Mouse (Mus musculus) liver, adult 10 weeks (tissue): Measurements from ENCODE around the gene Mtg1. TPM values are rescaled to one million over a fixed set of nuclear protein-coding genes. Genes with fewer than 3 reads are reported as not detected.

Source experiments
- polyA plus RNA-seq: library from polyadenylated mRNA; stranded (reverse); fragments of 350-450 nt; fragmentation: Illumina TruSeq; extraction: RNeasy Lipid Tissue Mini Kit (QIAGEN cat#74804); gene quantifications from one replicate; pipeline ENCODE4 v1.2.3, GENCODE M21; 2014; ENCODE audit warnings: low read depth, low replicate concordance

Gene Mtg1
- polyA plus RNA-seq: 6.2 TPM

GRCm38 (mm10) chr7:140137135-140138020 lies at the start of gene Mtg1:
TSS of gene Mtg1 (plus strand) at chr7:140137564.

GRCm38 (mm10) chr7:140092924-140093528 lies 44.3 kb upstream of the Mtg1 start, which contains the start of gene Prap1:
TSS of gene Prap1 (plus strand) at chr7:140093395.

GRCm38 (mm10) chr7:140101993-140102860 lies 35.1 kb upstream of the Mtg1 start, which contains the start of gene Fuom:
TSS of gene Fuom (minus strand) at chr7:140102441.

GRCm38 (mm10) chr7:140115583-140116328 lies 21.6 kb upstream of the Mtg1 start, which contains the start of gene Paox:
TSS of gene Paox (plus strand) at chr7:140115799.

GRCm38 (mm10) chr7:140116329-140117054 lies 20.9 kb upstream of the Mtg1 start, which contains the start of gene Echs1:
TSS of gene Echs1 (minus strand) at chr7:140116476.

GRCm38 (mm10) chr7:140154218-140154927 lies 17.0 kb downstream of the Mtg1 start, which contains the start of gene Sprn:
TSS of gene Sprn (minus strand) at chr7:140154877.

GRCm38 (mm10) chr7:140164664-140165063 lies 27.3 kb downstream of the Mtg1 start, which contains the start of gene Olfr522:
TSS of gene Olfr522 (minus strand) at chr7:140164764.

GRCm38 (mm10) chr7:140172936-140173335 lies 35.6 kb downstream of the Mtg1 start, which contains the start of gene Olfr523:
TSS of gene Olfr523 (plus strand) at chr7:140173217.

Other genes starting within 250 kb of the Mtg1 start
- gene Kndc1, start 242.9 kb upstream of the Mtg1 start, polyA plus RNA-seq: not detected
- gene Utf1, start 193.8 kb upstream of the Mtg1 start, polyA plus RNA-seq: not detected
- not detected for gene 6430531B16Rik, start 158.8 kb upstream of the Mtg1 start, polyA plus RNA-seq
- gene Adam8, start 145.0 kb upstream of the Mtg1 start, polyA plus RNA-seq: not detected
- 5.6 TPM for gene Zfp511, start 101.2 kb upstream of the Mtg1 start, polyA plus RNA-seq
- 8.4 TPM for gene Tubgcp2, start 100.9 kb upstream of the Mtg1 start, polyA plus RNA-seq
- not detected for gene Msx3, start 88.5 kb upstream of the Mtg1 start, polyA plus RNA-seq
- not detected for gene Caly, start 55.0 kb upstream of the Mtg1 start, polyA plus RNA-seq
- not detected for gene Prap1, start 44.2 kb upstream of the Mtg1 start, polyA plus RNA-seq
- 20.7 TPM for gene Fuom, start 35.1 kb upstream of the Mtg1 start, polyA plus RNA-seq
- gene Paox, start 21.8 kb upstream of the Mtg1 start, polyA plus RNA-seq: 26.3 TPM
- gene Echs1, start 21.1 kb upstream of the Mtg1 start, polyA plus RNA-seq: 196 TPM
- gene Sprn, start 17.3 kb downstream of the Mtg1 start, polyA plus RNA-seq: 0.95 TPM
- gene Olfr522, start 27.2 kb downstream of the Mtg1 start, polyA plus RNA-seq: not detected
- gene Olfr523, start 35.7 kb downstream of the Mtg1 start, polyA plus RNA-seq: not detected
- not detected for gene Olfr524, start 68.4 kb downstream of the Mtg1 start, polyA plus RNA-seq
- gene Cd163l1, start 80.7 kb downstream of the Mtg1 start, polyA plus RNA-seq: not detected
- not detected for gene 5830411N06Rik, start 109.7 kb downstream of the Mtg1 start, polyA plus RNA-seq
- gene Olfr525, start 183.3 kb downstream of the Mtg1 start, polyA plus RNA-seq: not detected
- gene Olfr527, start 196.5 kb downstream of the Mtg1 start, polyA plus RNA-seq: not detected
- not detected for gene Olfr60, start 224.1 kb downstream of the Mtg1 start, polyA plus RNA-seq
- gene Olfr530, start 238.8 kb downstream of the Mtg1 start, polyA plus RNA-seq: not detected